Mouse (Mus musculus) limb, embryonic 11.5 days (tissue): Measurements from ENCODE around the gene Efhd2. TPM values are rescaled to one million over a fixed set of nuclear protein-coding genes. Genes with fewer than 3 reads are reported as not detected.

ENCODE experiments used
- ATAC-seq: fragments of 200-750 bp; cut with Nextera tagmentation; 2 replicates; pipeline ENCODE4 v1.8.0; 2017; ENCODE audit warnings: low read depth; ENCODE audit not compliant: insufficient number of reproducible peaks, low FRiP score, low TSS enrichment
- DNase-seq: peaks from one replicate; pipeline ENCODE4 v3.0.0-alpha.2; 2015; ENCODE audit warnings: low spot score
- H3K27ac ChIP-seq: fragments of 300-500 bp; sonication (generic); replicated peaks from 2 replicates; pipeline ENCODE4 v1.5.1; 2014; ENCODE audit warnings: low read depth, mild to moderate bottlenecking, low read length
- H3K27me3 ChIP-seq: fragments of 300-500 bp; sonication (generic); 2 replicates; pipeline ENCODE4 v1.6.1; 2014; ENCODE audit warnings: mild to moderate bottlenecking, low read length, mixed read lengths; ENCODE audit not compliant: control insufficient read depth, insufficient read depth
- H3K36me3 ChIP-seq: fragments of 300-500 bp; sonication (generic); 2 replicates; pipeline ENCODE4 v1.6.1; 2014; ENCODE audit warnings: mild to moderate bottlenecking, low read length, moderate library complexity, mixed read lengths; ENCODE audit not compliant: control insufficient read depth, insufficient read depth
- H3K4me1 ChIP-seq: fragments of 300-500 bp; sonication (generic); 2 replicates; pipeline ENCODE4 v1.6.1; 2014; ENCODE audit warnings: low read length, mixed read lengths; ENCODE audit not compliant: control insufficient read depth, insufficient read depth
- H3K4me2 ChIP-seq: fragments of 300-500 bp; sonication (generic); 2 replicates; pipeline ENCODE4 v1.6.1; 2014; ENCODE audit warnings: low read depth, mild to moderate bottlenecking, moderate library complexity; ENCODE audit not compliant: severe bottlenecking
- H3K4me3 ChIP-seq: fragments of 300-500 bp; sonication (generic); 2 replicates; pipeline ENCODE4 v1.5.1; 2014; ENCODE audit warnings: low read depth, low read length
- H3K9ac ChIP-seq: fragments of 300-500 bp; sonication (generic); 2 replicates; pipeline ENCODE4 v1.6.1; 2014; ENCODE audit warnings: mild to moderate bottlenecking, low read length
- H3K9me3 ChIP-seq: fragments of 300-500 bp; sonication (generic); 2 replicates; pipeline ENCODE4 v1.6.1; 2016; ENCODE audit warnings: low read length; ENCODE audit not compliant: control insufficient read depth
- WGBS: fragments of 180-500 bp; shearing (Covaris S2); extraction: QIAGEN DNeasy Blood & Tissue Kit; methylation state at CpG from one replicate; pipeline ENCODE4 v1.1.7; 2014; 5-methylcytosine and 5-hydroxymethylcytosine counted together
- polyA plus RNA-seq: library from polyadenylated mRNA; unstranded; fragments of >200 nt; fragmentation: Nextera tagmentation; extraction: Ambion mirVana; gene quantifications from 2 replicates; pipeline ENCODE4 v1.2.1, GENCODE M21; 2014

The Efhd2 gene
- polyA plus RNA-seq = 17.5 and 19.8 TPM in 2 replicates

GRCm38 (mm10) chr4:141874601-141875460 lies at the start of gene Efhd2:
Gene Efhd2 (minus strand): TSS chr4:141874920.
- H3K27ac ChIP-seq = no peak within 1 kb of the TSS
- H3K4me3 ChIP-seq = peak within 1 kb of the TSS; percentile 68
- no peaks in the 10 kb centered on the region for H3K9me3 ChIP-seq
- H3K9ac ChIP-seq = peak within 1 kb of the TSS; percentile 73
- WGBS = under 1% methylated on average over 52 of the region's 73 CpGs
- DNase-seq = peak; percentile 75
- no peaks in the 10 kb centered on the region for H3K36me3 ChIP-seq
- peak within 1 kb of the TSS; percentile 98 for H3K4me2 ChIP-seq
- no peaks in the 10 kb centered on the region for H3K27me3 ChIP-seq
- H3K4me1 ChIP-seq = peaks cover 10% of the 10 kb centered on the region
- peak; percentile 82 for ATAC-seq

DNA sequence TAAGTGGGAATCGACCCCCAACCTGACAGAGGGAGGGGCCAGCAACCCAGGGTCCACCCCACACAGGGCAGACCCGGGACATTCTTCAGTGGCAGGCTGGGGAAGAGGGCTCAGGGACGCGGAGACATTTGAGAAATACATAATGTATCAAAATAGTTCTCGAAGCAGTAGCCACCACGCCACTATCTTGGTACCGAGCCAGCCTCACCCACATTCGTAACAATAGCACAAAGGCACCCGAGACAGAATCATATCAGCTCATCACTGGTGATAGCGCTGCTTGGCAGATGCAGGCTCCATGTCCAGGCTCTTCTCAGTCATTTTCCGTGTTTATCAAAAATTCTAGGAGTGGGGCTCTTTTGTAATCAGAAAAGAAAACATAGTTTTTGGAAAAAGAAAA lies 49.2 kb upstream of the Efhd2 start:
- Histone ChIP-seq H3K27ac (no peak overlapping the region), H3K4me1 (no peaks in the 10 kb centered on the region), H3K9ac (no peak overlapping the region), H3K36me3 (no peaks in the 10 kb centered on the region), H3K27me3 (no peaks in the 10 kb centered on the region), H3K4me2 (no peak overlapping the region), H3K4me3 (no peak overlapping the region), H3K9me3 (no peaks in the 10 kb centered on the region)
- 88% methylated on average over 11 of the region's 11 CpGs for WGBS
- ATAC-seq = no peak
- DNase-seq = no peak

DNA sequence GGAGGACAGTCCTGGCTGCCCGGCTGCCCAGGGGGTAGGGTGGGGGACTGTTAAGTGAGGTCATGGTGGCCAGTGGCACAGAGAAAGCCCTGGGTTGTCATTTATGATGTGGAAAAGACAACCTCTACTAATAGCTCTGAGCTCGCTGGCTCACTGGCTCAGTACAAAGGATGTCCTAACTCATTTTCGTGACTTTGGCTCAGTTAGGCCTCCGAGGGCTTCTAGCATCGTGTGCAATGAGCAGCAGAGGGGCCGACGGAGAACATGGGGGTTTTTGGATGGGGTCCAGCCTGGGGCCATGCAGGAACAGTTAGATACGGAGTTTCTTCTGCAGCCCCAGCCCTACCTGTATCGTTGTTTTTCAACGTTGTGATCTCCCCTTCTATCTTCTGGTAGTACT lies 45.7 kb upstream of the Efhd2 start:
- ATAC-seq (no peak), DNase-seq (no peak)
- H3K9me3 ChIP-seq = no peaks in the 10 kb centered on the region
- 87% methylated on average over 10 of the region's 10 CpGs for WGBS
- no peak overlapping the region for H3K27ac ChIP-seq
- H3K4me2 ChIP-seq = no peak overlapping the region
- no peaks in the 10 kb centered on the region for H3K4me1 ChIP-seq
- no peaks in the 10 kb centered on the region for H3K36me3 ChIP-seq
- H3K9ac ChIP-seq = no peak overlapping the region
- no peaks in the 10 kb centered on the region for H3K27me3 ChIP-seq
- no peak overlapping the region for H3K4me3 ChIP-seq

DNA sequence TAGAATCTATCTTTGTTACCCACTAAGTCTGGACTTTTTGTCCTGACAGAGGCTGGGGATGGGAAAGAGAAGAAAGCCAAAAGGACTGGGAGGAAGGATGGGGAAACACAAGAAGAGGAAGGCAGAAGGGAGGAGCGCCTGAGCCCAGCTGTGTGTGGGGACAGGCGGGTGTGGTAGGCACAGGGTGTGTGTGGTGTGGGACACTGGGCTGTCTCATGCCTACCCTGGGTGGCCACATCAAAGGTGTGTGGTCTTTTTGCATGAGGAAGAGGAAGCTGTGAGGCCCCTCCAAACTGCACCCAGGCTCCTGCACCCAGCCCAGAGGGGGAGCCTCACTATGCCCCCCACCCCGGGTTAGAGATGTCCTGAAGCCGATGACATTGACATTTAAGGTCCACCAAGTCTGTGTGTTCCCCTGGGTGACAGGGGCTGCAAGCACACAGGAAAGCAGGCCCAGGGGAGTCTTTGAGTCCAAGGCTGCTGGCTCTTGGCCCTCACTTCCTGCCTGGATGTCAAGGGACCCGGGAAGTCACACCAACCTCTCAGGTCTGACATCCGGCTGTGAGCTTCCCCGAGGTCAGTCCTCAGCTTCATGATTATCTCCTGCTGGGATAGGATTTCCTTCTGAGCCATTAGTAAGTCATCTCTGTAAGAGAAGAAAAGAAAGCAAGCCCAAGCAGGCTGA lies 43.2 kb upstream of the Efhd2 start:
- DNase-seq (no peak), ATAC-seq (no peak)
- Histone ChIP-seq H3K9ac (no peak overlapping the region), H3K4me2 (no peak overlapping the region), H3K4me3 (no peak overlapping the region), H3K27me3 (no peaks in the 10 kb centered on the region), H3K27ac (no peak overlapping the region), H3K4me1 (no peaks in the 10 kb centered on the region; the same call in 1 of the 2 replicates), H3K36me3 (no peaks in the 10 kb centered on the region), H3K9me3 (no peaks in the 10 kb centered on the region)
- 60% methylated on average over 7 of the region's 7 CpGs for WGBS

DNA sequence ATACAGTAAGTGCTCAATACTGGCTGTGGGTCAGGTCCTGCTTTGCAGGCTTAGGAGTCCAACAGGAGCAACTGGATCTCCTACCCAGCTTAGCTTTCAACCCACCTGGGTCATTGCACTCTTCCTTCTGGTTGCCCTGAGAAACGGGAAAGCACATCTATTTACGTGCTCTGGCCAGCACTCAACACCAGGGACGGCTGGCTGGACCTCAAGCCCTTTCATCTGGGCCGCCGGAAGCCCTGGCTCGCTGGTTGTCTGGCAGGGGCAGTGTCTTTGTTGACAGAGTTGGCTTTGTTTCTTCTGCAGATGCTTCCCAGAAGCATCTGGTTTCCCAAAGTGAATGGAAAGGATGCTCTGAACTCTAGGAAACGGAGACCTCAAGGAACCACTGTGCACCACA lies 39.3 kb upstream of the Efhd2 start:
- H3K9me3 ChIP-seq = no peaks in the 10 kb centered on the region
- H3K9ac ChIP-seq = no peak overlapping the region
- no peaks in the 10 kb centered on the region; the same call in 1 of the 2 replicates for H3K4me1 ChIP-seq
- no peak overlapping the region for H3K4me3 ChIP-seq
- H3K27me3 ChIP-seq = no peaks in the 10 kb centered on the region
- DNase-seq = no peak
- 36% methylated on average over 7 of the region's 7 CpGs for WGBS
- no peak for ATAC-seq
- H3K4me2 ChIP-seq = no peak overlapping the region
- H3K36me3 ChIP-seq = no peaks in the 10 kb centered on the region
- H3K27ac ChIP-seq = no peak overlapping the region

DNA sequence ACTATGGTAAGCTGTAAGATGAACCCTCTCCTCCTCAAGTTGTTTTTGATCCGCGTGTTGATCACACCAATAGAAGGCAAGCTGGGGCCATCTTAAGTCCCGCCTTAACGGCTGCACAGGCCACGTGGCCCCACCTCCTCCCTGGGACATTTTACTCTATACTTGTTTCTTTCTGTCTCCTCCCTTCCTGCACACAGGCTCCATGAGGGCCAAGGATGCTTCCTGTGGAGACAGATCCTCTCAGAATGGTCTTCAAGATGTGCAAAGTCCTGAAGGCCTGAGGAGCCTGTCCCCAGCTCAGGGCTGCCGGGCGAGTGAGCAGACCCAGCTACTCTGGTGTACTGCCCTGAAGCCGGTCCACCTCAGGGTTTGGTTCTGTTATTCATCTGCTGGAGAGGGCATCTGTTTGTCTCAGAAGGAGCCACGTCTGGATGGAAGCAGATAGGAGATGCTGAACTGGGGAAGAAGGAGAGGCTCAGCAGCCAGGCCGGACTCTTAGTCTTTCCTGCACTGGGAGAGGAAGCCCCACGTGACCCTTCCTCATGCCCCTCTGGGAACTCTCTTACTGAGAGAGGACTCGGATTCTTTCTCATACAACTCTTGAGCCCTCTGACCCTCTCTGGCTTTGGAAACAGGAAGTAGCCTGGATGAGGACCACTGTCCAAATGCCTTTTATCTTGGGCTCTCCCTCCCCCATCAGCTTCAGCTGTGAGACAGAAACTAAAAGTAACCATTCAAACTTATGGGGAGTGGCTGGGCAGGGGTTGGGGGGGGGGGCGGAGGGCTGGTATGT lies 38.7 kb upstream of the Efhd2 start:
- H3K36me3 ChIP-seq = no peaks in the 10 kb centered on the region
- H3K9ac ChIP-seq = no peak overlapping the region
- H3K4me1 ChIP-seq = no peaks in the 10 kb centered on the region; the same call in 1 of the 2 replicates
- no peak overlapping the region for H3K4me3 ChIP-seq
- ATAC-seq (no peak), DNase-seq (no peak)
- WGBS = 68% methylated on average over 13 of the region's 13 CpGs
- H3K27ac ChIP-seq = no peak overlapping the region
- no peak overlapping the region for H3K4me2 ChIP-seq
- H3K9me3 ChIP-seq = no peaks in the 10 kb centered on the region
- H3K27me3 ChIP-seq = no peaks in the 10 kb centered on the region

- H3K4me1 ChIP-seq = no peaks in the 10 kb centered on the region
These were observed 30.0 kb upstream of the Efhd2 start for GRCm38 (mm10) chr4:141904710-141905109.

GRCm38 (mm10) chr4:141902479-141902858 lies 27.7 kb upstream of the Efhd2 start:
- DNase-seq (no peak), ATAC-seq (no peak)
- WGBS = 88% methylated on average over 8 of the region's 8 CpGs
- H3K27ac ChIP-seq = no peak overlapping the region
- H3K4me3 ChIP-seq = no peak overlapping the region
- no peak overlapping the region for H3K4me2 ChIP-seq
- no peaks in the 10 kb centered on the region for H3K36me3 ChIP-seq
- H3K27me3 ChIP-seq = no peaks in the 10 kb centered on the region
- H3K9me3 ChIP-seq = no peaks in the 10 kb centered on the region
- H3K9ac ChIP-seq = no peak overlapping the region
- no peaks in the 10 kb centered on the region for H3K4me1 ChIP-seq

More at GRCm38 (mm10) chr4:141904710-141905109, 30.0 kb upstream of the Efhd2 start:
- DNase-seq (no peak), ATAC-seq (no peak)
- no peak overlapping the region for H3K4me2 ChIP-seq
- no peak overlapping the region for H3K27ac ChIP-seq
- H3K9me3 ChIP-seq = no peaks in the 10 kb centered on the region
- no peaks in the 10 kb centered on the region for H3K27me3 ChIP-seq
- no peak overlapping the region for H3K4me3 ChIP-seq
- no peak overlapping the region for H3K9ac ChIP-seq
- no peaks in the 10 kb centered on the region for H3K36me3 ChIP-seq
- 81% methylated on average over 9 of the region's 9 CpGs for WGBS
